Mouse (Mus musculus) adrenal gland, postnatal 10 days (tissue): ENCODE data around the gene Spen. TPM values are rescaled to one million over a fixed set of nuclear protein-coding genes. Genes with fewer than 3 reads are reported as not detected.
A peak's percentile ranks its signal among the peaks of the same experiment; 100 is the strongest.

Source experiments
- DNase-seq: peaks from one replicate; pipeline ENCODE4 v3.0.0; 2021; ENCODE audit warnings: mixed read lengths
- total RNA-seq, 2 experiments: library from RNA; stranded (reverse); gene quantifications; 2 replicates each; pipeline ENCODE4 v1.2.3; 2021

Spen gene
- total RNA-seq, 2 experiments from 2014 or later = 36.6 to 55.2 TPM

- peak; percentile 46 for DNase-seq
Measured at GRCm38 (mm10) chr4:141530979-141531378, 7.4 kb downstream of the Spen start.

- no peak for DNase-seq
Measured at GRCm38 (mm10) chr4:141528938-141529337, 9.5 kb downstream of the Spen start.

GRCm38 (mm10) chr4:141526936-141527650 is 11.3 kb downstream of the Spen start:
- DNase-seq = no peak

- DNase-seq = no peak
Measured at GRCm38 (mm10) chr4:141525940-141526339, 12.5 kb downstream of the Spen start.

GRCm38 (mm10) chr4:141524658-141525057 is 13.7 kb downstream of the Spen start:
- DNase-seq = peak; percentile 31

GRCm38 (mm10) chr4:141523128-141523527 is 15.3 kb downstream of the Spen start:
- DNase-seq = no peak

- DNase-seq = no peak
Measured at GRCm38 (mm10) chr4:141518386-141518785, 20.0 kb downstream of the Spen start.

- peak; percentile 55 for DNase-seq
Measured at GRCm38 (mm10) chr4:141514179-141514641, 24.2 kb downstream of the Spen start.

GRCm38 (mm10) chr4:141512145-141512544 is 26.3 kb downstream of the Spen start:
- DNase-seq = no peak

- DNase-seq = no peak
Measured at GRCm38 (mm10) chr4:141510457-141510856, 27.9 kb downstream of the Spen start.

GRCm38 (mm10) chr4:141506893-141507292 is 31.5 kb downstream of the Spen start:
- DNase-seq = peak; percentile 56

GRCm38 (mm10) chr4:141506352-141506751 is 32.0 kb downstream of the Spen start:
- DNase-seq = peak; percentile 87

GRCm38 (mm10) chr4:141505810-141506209 is 32.6 kb downstream of the Spen start:
- DNase-seq = no peak

- DNase-seq = no peak
Measured at GRCm38 (mm10) chr4:141504471-141504870, 33.9 kb downstream of the Spen start.

GRCm38 (mm10) chr4:141502723-141503122 is 35.7 kb downstream of the Spen start:
- no peak for DNase-seq

GRCm38 (mm10) chr4:141501058-141501457 is 37.3 kb downstream of the Spen start:
- no peak for DNase-seq

- peak; percentile 26 for DNase-seq
Measured at GRCm38 (mm10) chr4:141500637-141501036, 37.8 kb downstream of the Spen start.

GRCm38 (mm10) chr4:141488670-141489069 is 49.7 kb downstream of the Spen start:
- DNase-seq = peak; percentile 47

- DNase-seq = no peak
Measured at GRCm38 (mm10) chr4:141487581-141487980, 50.8 kb downstream of the Spen start.

GRCm38 (mm10) chr4:141484071-141484470 is 54.3 kb downstream of the Spen start:
- no peak for DNase-seq

GRCm38 (mm10) chr4:141479411-141479810 is 59.0 kb downstream of the Spen start:
- DNase-seq = no peak

GRCm38 (mm10) chr4:141478794-141479193 is 59.6 kb downstream of the Spen start:
- DNase-seq = no peak

- DNase-seq = peak; percentile 69
Measured at GRCm38 (mm10) chr4:141478225-141478624, 60.2 kb downstream of the Spen start.

GRCm38 (mm10) chr4:141477681-141478102 is 60.7 kb downstream of the Spen start:
- no peak for DNase-seq
